Mouse (Mus musculus) erythroid progenitor cell, adult 5-6 weeks (primary cell): ENCODE data around the gene Stab1. TPM values are rescaled to one million over a fixed set of nuclear protein-coding genes. Genes with fewer than 3 reads are reported as not detected.
A peak's percentile ranks its signal among the peaks of the same experiment; 100 is the strongest.

Experiments used
- ATAC-seq: replicated peaks from 2 replicates; pipeline ENCODE4 v1.8.0; 2016; ENCODE audit warnings: moderate number of reproducible peaks, mild to moderate bottlenecking, moderate TSS enrichment, inconsistent platforms; ENCODE audit not compliant: poor library complexity, low FRiP score, severe bottlenecking
- total RNA-seq, 2 experiments: library from RNA; stranded (forward) in 1 of 2; stranded (reverse) in 1 of 2; fragments of 150-400 nt in 1 of 2; fragments of 186-747, 209-891 nt in 1 of 2; gene quantifications; 2 replicates each; pipeline versions ENCODE4 v1.2.3 to v1.2.4; 2015 to 2017; ENCODE audit warnings: low replicate concordance in 2 of 2

Gene Stab1
- total RNA-seq, 2 experiments from 2014 or later = 27.2 TPM; not detected in 1

DNA sequence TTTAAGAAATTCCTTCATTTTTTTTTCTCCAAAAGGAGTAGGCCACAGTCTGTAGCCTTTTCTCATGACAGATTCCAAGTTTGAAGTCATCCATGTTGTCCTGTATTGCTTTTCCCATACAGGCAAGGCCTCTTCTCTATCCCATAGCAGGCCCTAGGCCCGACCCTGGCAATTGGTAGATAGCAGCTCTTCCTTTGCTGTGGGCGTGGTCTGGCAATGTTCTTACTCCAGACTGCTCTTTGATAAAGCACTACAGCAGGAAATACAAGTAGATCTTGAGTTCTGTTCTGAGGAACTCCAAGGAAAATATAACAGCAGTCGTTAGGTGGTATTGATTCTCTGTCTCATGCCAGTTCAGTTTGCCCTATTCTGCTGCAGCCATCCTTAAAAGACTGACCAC, 57.8 kb downstream of the Stab1 start:
- peak; percentile 94 for ATAC-seq

DNA sequence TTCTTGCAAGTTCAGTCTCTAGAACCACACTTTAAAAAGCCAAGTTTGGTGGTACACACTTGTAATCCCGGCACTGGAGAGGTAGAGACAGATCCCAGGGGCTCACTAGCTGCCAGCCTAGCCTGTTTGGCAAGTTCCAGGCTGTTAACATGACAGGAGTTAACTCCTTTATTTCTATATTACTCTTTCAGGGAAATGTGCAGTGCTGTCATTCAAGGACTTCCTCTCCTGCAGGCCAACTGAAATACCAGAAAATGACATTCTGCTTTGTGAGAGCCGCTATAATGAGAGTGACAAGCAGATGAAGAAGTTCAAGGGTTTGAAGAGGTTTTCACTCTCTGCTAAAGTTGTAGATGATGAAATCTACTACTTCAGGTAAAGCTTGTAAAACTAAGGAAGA, 63.3 kb downstream of the Stab1 start:
- ATAC-seq = no peak

GRCm38 (mm10) chr14:31089918-31090317, 78.5 kb downstream of the Stab1 start:
- no peak for ATAC-seq

Other genes starting within 250 kb of the Stab1 start
- not detected in 2 replicates for gene Itih3, start 244.9 kb downstream of the Stab1 start, total RNA-seq (2015; ENCODE audit: low replicate concordance)
- gene Itih3, start 244.9 kb downstream of the Stab1 start, total RNA-seq (2017; ENCODE audit: low replicate concordance) = not detected in 2 replicates
- gene Itih1, start 225.4 kb downstream of the Stab1 start, total RNA-seq (2015; ENCODE audit: low replicate concordance) = not detected in 2 replicates
- gene Itih1, start 225.4 kb downstream of the Stab1 start, total RNA-seq (2017; ENCODE audit: low replicate concordance) = not detected in 2 replicates
- 0.36 and 2.9 TPM in 2 replicates for gene Nek4, start 217.3 kb downstream of the Stab1 start, total RNA-seq (2015; ENCODE audit: low replicate concordance)
- 1.8 and 2.2 TPM in 2 replicates for gene Nek4, start 217.3 kb downstream of the Stab1 start, total RNA-seq (2017; ENCODE audit: low replicate concordance)
- gene Glt8d1, start 167.2 kb downstream of the Stab1 start, total RNA-seq (2015; ENCODE audit: low replicate concordance) = 21.0 and 37.8 TPM in 2 replicates
- 7.1 and 16.7 TPM in 2 replicates for gene Glt8d1, start 167.2 kb downstream of the Stab1 start, total RNA-seq (2017; ENCODE audit: low replicate concordance)
- 77.8 and 139 TPM in 2 replicates for gene Spcs1, start 167.0 kb downstream of the Stab1 start, total RNA-seq (2015; ENCODE audit: low replicate concordance)
- 41.7 and 80.6 TPM in 2 replicates for gene Spcs1, start 167.0 kb downstream of the Stab1 start, total RNA-seq (2017; ENCODE audit: low replicate concordance)
- 137 and 157 TPM in 2 replicates for gene Pbrm1, start 149.5 kb downstream of the Stab1 start, total RNA-seq (2015; ENCODE audit: low replicate concordance)
- 163 and 194 TPM in 2 replicates for gene Pbrm1, start 149.5 kb downstream of the Stab1 start, total RNA-seq (2017; ENCODE audit: low replicate concordance)
- gene Gnl3, start 149.5 kb downstream of the Stab1 start, total RNA-seq (2015; ENCODE audit: low replicate concordance) = 53.7 and 58.0 TPM in 2 replicates
- 33.6 and 40.5 TPM in 2 replicates for gene Gnl3, start 149.5 kb downstream of the Stab1 start, total RNA-seq (2017; ENCODE audit: low replicate concordance)
- 20.2 and 35.2 TPM in 2 replicates for gene Smim4, start 39.7 kb downstream of the Stab1 start, total RNA-seq (2015; ENCODE audit: low replicate concordance)
- gene Smim4, start 39.7 kb downstream of the Stab1 start, total RNA-seq (2017; ENCODE audit: low replicate concordance) = 11.2 and 15.3 TPM in 2 replicates
- gene Nt5dc2, start 37.6 kb downstream of the Stab1 start, total RNA-seq (2015; ENCODE audit: low replicate concordance) = 10.9 and 25.2 TPM in 2 replicates
- gene Nt5dc2, start 37.6 kb downstream of the Stab1 start, total RNA-seq (2017; ENCODE audit: low replicate concordance) = 9.9 and 11.0 TPM in 2 replicates
- gene Tnnc1, start 39.7 kb upstream of the Stab1 start, total RNA-seq (2015; ENCODE audit: low replicate concordance) = not detected in 2 replicates
- not detected in 2 replicates for gene Tnnc1, start 39.7 kb upstream of the Stab1 start, total RNA-seq (2017; ENCODE audit: low replicate concordance)
- 55.1 and 59.1 TPM in 2 replicates for gene Nisch, start 48.3 kb upstream of the Stab1 start, total RNA-seq (2015; ENCODE audit: low replicate concordance)
- 48.8 and 49.1 TPM in 2 replicates for gene Nisch, start 48.3 kb upstream of the Stab1 start, total RNA-seq (2017; ENCODE audit: low replicate concordance)
- gene Sema3g, start 49.2 kb upstream of the Stab1 start, total RNA-seq (2015; ENCODE audit: low replicate concordance) = not detected in 2 replicates
- not detected in 2 replicates for gene Sema3g, start 49.2 kb upstream of the Stab1 start, total RNA-seq (2017; ENCODE audit: low replicate concordance)
- gene Phf7, start 82.7 kb upstream of the Stab1 start, total RNA-seq (2015; ENCODE audit: low replicate concordance) = 2.1 and 7.2 TPM in 2 replicates
- gene Phf7, start 82.7 kb upstream of the Stab1 start, total RNA-seq (2017; ENCODE audit: low replicate concordance) = 3.1 and 4.4 TPM in 2 replicates
- 15.5 and 23.8 TPM in 2 replicates for gene Bap1, start 82.8 kb upstream of the Stab1 start, total RNA-seq (2015; ENCODE audit: low replicate concordance)
- 42.6 and 58.7 TPM in 2 replicates for gene Bap1, start 82.8 kb upstream of the Stab1 start, total RNA-seq (2017; ENCODE audit: low replicate concordance)
- gene Dnah1, start 155.3 kb upstream of the Stab1 start, total RNA-seq (2015; ENCODE audit: low replicate concordance) = 0.36 TPM in 1 of 2 replicates, not detected in the other
- under 0.01 TPM in 1 of 2 replicates, not detected in the other for gene Dnah1, start 155.3 kb upstream of the Stab1 start, total RNA-seq (2017; ENCODE audit: low replicate concordance)
- 18.0 and 29.9 TPM in 2 replicates for gene Capn7, start 168.0 kb upstream of the Stab1 start, total RNA-seq (2015; ENCODE audit: low replicate concordance)
- gene Capn7, start 168.0 kb upstream of the Stab1 start, total RNA-seq (2017; ENCODE audit: low replicate concordance) = 19.0 and 23.8 TPM in 2 replicates